8 mouse cellular contexts compared by ENCODE assay signal in the genomic region with DNA sequence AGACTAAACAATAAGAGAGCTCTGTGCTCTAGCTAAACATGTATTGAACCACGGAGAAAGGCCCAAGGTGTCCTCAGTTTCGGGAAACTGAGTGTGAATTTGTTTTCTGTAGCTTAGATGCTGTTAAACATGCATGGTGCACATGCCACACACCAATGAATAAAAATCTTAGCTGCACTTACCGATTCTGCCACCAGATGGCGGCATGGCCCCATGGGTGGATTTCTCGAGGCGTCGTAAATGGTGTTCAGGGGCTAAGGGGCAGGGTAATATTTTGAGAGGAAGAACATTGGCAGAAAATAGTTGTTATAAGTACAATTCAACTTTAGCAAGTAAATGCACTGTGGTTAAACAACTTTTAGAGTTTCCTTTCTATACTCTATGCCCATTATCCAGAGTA. TPM values are rescaled to one million over a fixed set of nuclear protein-coding genes. Genes with fewer than 3 reads are reported as not detected.
A peak's percentile ranks its signal among the peaks of the same experiment; 100 is the strongest.
DNase-seq lines count a peak whose midpoint lies in the region; ATAC-seq and TF ChIP-seq lines count a peak whose summit lies in the region.

No protein-coding gene starts in this region.

- WGBS in midbrain, embryonic 14.5 days, result 0% methylated on average over 7 of the region's 7 CpGs
- under 1% methylated on average over 7 of the region's 7 CpGs for WGBS in midbrain, embryonic 16.5 days
- 1% methylated on average over 7 of the region's 7 CpGs for WGBS in bone marrow, adult 2 months
- 1% methylated on average over 7 of the region's 7 CpGs for WGBS in embryonic facial prominence, embryonic 11.5 days
- under 1% methylated on average over 7 of the region's 7 CpGs for WGBS in limb, embryonic 11.5 days

- no peaks in the 10 kb centered on the region for H3K27me3 ChIP-seq in midbrain, embryonic 14.5 days (ENCODE audit: control insufficient read depth, insufficient read depth, low read length)
- no peaks in the 10 kb centered on the region for H3K27me3 ChIP-seq in midbrain, embryonic 16.5 days (ENCODE audit: control insufficient read depth, insufficient read depth, low read depth, low read length)
- H3K27me3 ChIP-seq in embryonic facial prominence, embryonic 11.5 days (ENCODE audit: control insufficient read depth, insufficient read depth, low read length), result no peaks in the 10 kb centered on the region
- no peaks in the 10 kb centered on the region for H3K27me3 ChIP-seq in limb, embryonic 11.5 days (ENCODE audit: control insufficient read depth, insufficient read depth, low read length)

- H3K9ac ChIP-seq in midbrain, embryonic 14.5 days (replicated peaks; ENCODE audit: low read length), result 0 out of 2 replicates have a peak overlapping the region, but pooled peaks have one; percentile 3
- no peak overlapping the region for H3K9ac ChIP-seq in midbrain, embryonic 16.5 days (ENCODE audit: low read depth, low read length)
- H3K9ac ChIP-seq in embryonic facial prominence, embryonic 11.5 days (replicated peaks; ENCODE audit: low read length), result no peak overlapping the region
- no peak overlapping the region for H3K9ac ChIP-seq in limb, embryonic 11.5 days (ENCODE audit: low read length)

- DNase-seq in midbrain, embryonic 14.5 days, result peak; percentile 90
- peak; percentile 89 for DNase-seq in embryonic facial prominence, embryonic 11.5 days (ENCODE audit: low spot score)
- DNase-seq in hindlimb bud, embryonic 11.5 days (ENCODE audit: extremely low spot score, low read depth, low spot score), result peak; percentile 73
- peak; percentile 91 for DNase-seq in limb, embryonic 11.5 days (ENCODE audit: low spot score)
- DNase-seq in retina, embryonic 14.5 days (ENCODE audit: low spot score), result peak; percentile 90
- DNase-seq in urinary bladder, adult 2 months (ENCODE audit: low spot score), result peak; percentile 54

- no peaks in the 10 kb centered on the region for H3K4me1 ChIP-seq in midbrain, embryonic 14.5 days (ENCODE audit: control insufficient read depth, insufficient read depth, low read length)
- H3K4me1 ChIP-seq in midbrain, embryonic 16.5 days (ENCODE audit: control insufficient read depth, insufficient read depth, low read length), result no peaks in the 10 kb centered on the region
- no peaks in the 10 kb centered on the region; the same call in none of the 2 replicates for H3K4me1 ChIP-seq in bone marrow, adult 2 months (ENCODE audit: control insufficient read depth, insufficient read depth, low read length)
- H3K4me1 ChIP-seq in embryonic facial prominence, embryonic 11.5 days (ENCODE audit: control insufficient read depth, insufficient read depth, low read length), result no peaks in the 10 kb centered on the region
- no peaks in the 10 kb centered on the region for H3K4me1 ChIP-seq in limb, embryonic 11.5 days (ENCODE audit: control insufficient read depth, insufficient read depth, low read length)

- no peak overlapping the region for H3K4me2 ChIP-seq in midbrain, embryonic 14.5 days (ENCODE audit: low read length)
- no peak overlapping the region for H3K4me2 ChIP-seq in midbrain, embryonic 16.5 days (ENCODE audit: low read length)
- H3K4me2 ChIP-seq in embryonic facial prominence, embryonic 11.5 days (ENCODE audit: low read depth, low read length), result no peak overlapping the region
- no peak overlapping the region for H3K4me2 ChIP-seq in limb, embryonic 11.5 days (ENCODE audit: low read depth, severe bottlenecking)

- no peak for TF ChIP-seq POLR2A in bone marrow, adult 2 months (IDR thresholded peaks at IDR 0.05; ENCODE audit: borderline replicate concordance, control insufficient read depth, low read depth, low read length)

- no peaks in the 10 kb centered on the region for H3K36me3 ChIP-seq in midbrain, embryonic 14.5 days (ENCODE audit: control insufficient read depth, insufficient read depth, low read length)
- no peaks in the 10 kb centered on the region for H3K36me3 ChIP-seq in midbrain, embryonic 16.5 days (ENCODE audit: control insufficient read depth, insufficient read depth, low read length)
- H3K36me3 ChIP-seq in embryonic facial prominence, embryonic 11.5 days (replicated peaks; ENCODE audit: control insufficient read depth, insufficient read depth, low read depth, low read length), result no peaks in the 10 kb centered on the region
- no peaks in the 10 kb centered on the region for H3K36me3 ChIP-seq in limb, embryonic 11.5 days (ENCODE audit: control insufficient read depth, insufficient read depth, low read length)

- TF ChIP-seq CTCF in bone marrow, adult 2 months (IDR thresholded peaks at IDR 0.05; ENCODE audit: control insufficient read depth, insufficient read depth, low read length), result peak; percentile 98

- no peak; the same call in 1 of the 2 replicates for ATAC-seq in midbrain, embryonic 14.5 days (ENCODE audit: low FRiP score, low TSS enrichment)
- ATAC-seq in midbrain, embryonic 16.5 days, result no peak
- no peak for ATAC-seq in embryonic facial prominence, embryonic 11.5 days (replicated peaks; ENCODE audit: insufficient number of reproducible peaks, low FRiP score, low TSS enrichment, low read depth)
- no peak for ATAC-seq in limb, embryonic 11.5 days (ENCODE audit: insufficient number of reproducible peaks, low FRiP score, low TSS enrichment, low read depth)

- no peaks in the 10 kb centered on the region for H3K9me3 ChIP-seq in midbrain, embryonic 14.5 days (ENCODE audit: control insufficient read depth, low read length)
- no peaks in the 10 kb centered on the region for H3K9me3 ChIP-seq in midbrain, embryonic 16.5 days (replicated peaks; ENCODE audit: control insufficient read depth, low read length, poor library complexity, severe bottlenecking)
- H3K9me3 ChIP-seq in embryonic facial prominence, embryonic 11.5 days (replicated peaks; ENCODE audit: control insufficient read depth, low read length), result no peaks in the 10 kb centered on the region
- H3K9me3 ChIP-seq in limb, embryonic 11.5 days (ENCODE audit: control insufficient read depth, low read length), result no peaks in the 10 kb centered on the region

- H3K27ac ChIP-seq in midbrain, embryonic 14.5 days (replicated peaks; ENCODE audit: low read depth, low read length), result no peak overlapping the region
- H3K27ac ChIP-seq in midbrain, embryonic 16.5 days (ENCODE audit: low read length), result no peak overlapping the region
- no peak overlapping the region for H3K27ac ChIP-seq in bone marrow, adult 2 months (ENCODE audit: control insufficient read depth, insufficient read depth, low read depth, low read length, poor library complexity)
- H3K27ac ChIP-seq in embryonic facial prominence, embryonic 11.5 days (replicated peaks; ENCODE audit: low read depth, low read length), result no peak overlapping the region
- H3K27ac ChIP-seq in limb, embryonic 11.5 days (replicated peaks; ENCODE audit: low read depth, low read length), result no peak overlapping the region

- no peak overlapping the region for H3K4me3 ChIP-seq in midbrain, embryonic 14.5 days (replicated peaks; ENCODE audit: low read depth, low read length)
- no peak overlapping the region for H3K4me3 ChIP-seq in midbrain, embryonic 16.5 days (ENCODE audit: low read depth, low read length)
- no peak overlapping the region for H3K4me3 ChIP-seq in bone marrow, adult 2 months (replicated peaks; ENCODE audit: control insufficient read depth, low read depth, low read length)
- H3K4me3 ChIP-seq in embryonic facial prominence, embryonic 11.5 days (ENCODE audit: low read depth, low read length), result no peak overlapping the region
- H3K4me3 ChIP-seq in limb, embryonic 11.5 days (ENCODE audit: low read depth, low read length), result no peak overlapping the region

RNA-seq across cellular contexts. Expression of a gene that starts 13.8 kb away (rescaled TPM):
- polyA plus RNA-seq in midbrain, embryonic 14.5 days (2014; fragmentation: Nextera tagmentation; extraction: Ambion mirVana), result 0.49 and 0.50 TPM in 2 replicates
- polyA plus RNA-seq in midbrain, embryonic 16.5 days (2015; fragmentation: Nextera tagmentation; extraction: Ambion mirVana), result 0.45 and 0.56 TPM in 2 replicates
- polyA plus RNA-seq in bone marrow, adult 2 months (2011; ENCODE audit: insufficient read depth, insufficient read length, low replicate concordance, missing spikeins), result 1.8 TPM in 1 of 2 replicates, not detected in the other
- polyA plus RNA-seq in embryonic facial prominence, embryonic 11.5 days (2014; fragmentation: Nextera tagmentation; extraction: Ambion mirVana), result 0.20 TPM in 1 of 2 replicates, not detected in the other
- polyA plus RNA-seq in limb, embryonic 11.5 days (2014; fragmentation: Nextera tagmentation; extraction: Ambion mirVana), result 0.47 and 0.78 TPM in 2 replicates
- not detected in 2 replicates for polyA plus RNA-seq in urinary bladder, adult 2 months (2012; rRNA removed)

RNA-seq across cellular contexts. Expression of a gene that starts 37.0 kb away (rescaled TPM):
- polyA plus RNA-seq in midbrain, embryonic 14.5 days (2014; fragmentation: Nextera tagmentation; extraction: Ambion mirVana), result 283 and 294 TPM in 2 replicates
- 426 and 452 TPM in 2 replicates for polyA plus RNA-seq in midbrain, embryonic 16.5 days (2015; fragmentation: Nextera tagmentation; extraction: Ambion mirVana)
- polyA plus RNA-seq in bone marrow, adult 2 months (2011; ENCODE audit: insufficient read depth, insufficient read length, low replicate concordance, missing spikeins), result 400 and 411 TPM in 2 replicates
- polyA plus RNA-seq in embryonic facial prominence, embryonic 11.5 days (2014; fragmentation: Nextera tagmentation; extraction: Ambion mirVana), result 456 and 458 TPM in 2 replicates
- 363 and 435 TPM in 2 replicates for polyA plus RNA-seq in limb, embryonic 11.5 days (2014; fragmentation: Nextera tagmentation; extraction: Ambion mirVana)
- 768 and 950 TPM in 2 replicates for polyA plus RNA-seq in urinary bladder, adult 2 months (2012; rRNA removed)

RNA-seq across cellular contexts. Expression of a gene that starts 44.3 kb away (rescaled TPM):
- polyA plus RNA-seq in midbrain, embryonic 14.5 days (2014; fragmentation: Nextera tagmentation; extraction: Ambion mirVana), result 21.6 and 33.5 TPM in 2 replicates
- polyA plus RNA-seq in midbrain, embryonic 16.5 days (2015; fragmentation: Nextera tagmentation; extraction: Ambion mirVana), result 21.6 and 29.0 TPM in 2 replicates
- 2.4 and 3.9 TPM in 2 replicates for polyA plus RNA-seq in bone marrow, adult 2 months (2011; ENCODE audit: insufficient read depth, insufficient read length, low replicate concordance, missing spikeins)
- 13.2 and 15.5 TPM in 2 replicates for polyA plus RNA-seq in embryonic facial prominence, embryonic 11.5 days (2014; fragmentation: Nextera tagmentation; extraction: Ambion mirVana)
- polyA plus RNA-seq in limb, embryonic 11.5 days (2014; fragmentation: Nextera tagmentation; extraction: Ambion mirVana), result 15.6 and 19.1 TPM in 2 replicates
- 9.5 and 9.8 TPM in 2 replicates for polyA plus RNA-seq in urinary bladder, adult 2 months (2012; rRNA removed)
